Mouse (Mus musculus) CH12.LX (cell line): Measurements from ENCODE around the gene 1500009L16Rik. TPM values are rescaled to one million over a fixed set of nuclear protein-coding genes. Genes with fewer than 3 reads are reported as not detected.

Experiments used
- DNase-seq: peaks from one replicate; pipeline ENCODE4 v3.0.0-alpha.2; 2013; ENCODE audit errors: extremely low read depth
- H3K27ac ChIP-seq: 2 replicates; pipeline ENCODE4 v1.5.1; 2012; ENCODE audit warnings: low read depth, mild to moderate bottlenecking, control low read depth, moderate library complexity; ENCODE audit not compliant: insufficient read depth
- H3K27me3 ChIP-seq: replicated peaks from 2 replicates; pipeline ENCODE3; 2012; ENCODE audit warnings: inconsistent platforms
- H3K36me3 ChIP-seq, 2 experiments: replicated peaks in 1 of 2; 2 replicates each; pipeline versions ENCODE3 to v1.6.1; 2012; ENCODE audit warnings: inconsistent platforms in 1 of 2, low read length in 1 of 2, mild to moderate bottlenecking in 1 of 2, mixed read lengths in 1 of 2, moderate library complexity in 1 of 2; ENCODE audit not compliant: control insufficient read depth in 1 of 2, insufficient read depth in 1 of 2
- H3K4me1 ChIP-seq, 2 experiments: 2 replicates each; pipeline ENCODE4 v1.6.1; 2012; ENCODE audit warnings: inconsistent platforms in 1 of 2, moderate library complexity in 1 of 2; ENCODE audit not compliant: insufficient read depth in 2 of 2, control insufficient read depth in 1 of 2
- H3K4me2 ChIP-seq: 2 replicates; pipeline ENCODE4 v1.6.1; 2012; ENCODE audit warnings: low read depth, mild to moderate bottlenecking, control low read depth; ENCODE audit not compliant: poor library complexity, insufficient read depth, severe bottlenecking
- H3K4me3 ChIP-seq, 3 experiments: fragments of 150-350 bp in 1 of 3; sonication (generic) in 1 of 3; replicated peaks in 1 of 3; 2 replicates each; pipeline versions ENCODE3 to v1.5.1; 2011 to 2012; ENCODE audit warnings: low read depth in 2 of 3, low read length in 2 of 3, mild to moderate bottlenecking in 2 of 3, moderate library complexity in 2 of 3, control low read depth in 1 of 3, improper control_type of control experiment in 1 of 3, inconsistent platforms in 1 of 3, mixed read lengths in 1 of 3; ENCODE audit not compliant: poor library complexity in 1 of 3
- H3K79me2 ChIP-seq: replicated peaks from 2 replicates; pipeline ENCODE4 v1.6.1; 2012; ENCODE audit warnings: mild to moderate bottlenecking, moderate library complexity; ENCODE audit not compliant: control insufficient read depth, poor library complexity, insufficient read depth, severe bottlenecking; ENCODE audit errors: extremely low read depth
- H3K9ac ChIP-seq: 2 replicates; pipeline ENCODE4 v1.6.1; 2012; ENCODE audit warnings: low read depth, mild to moderate bottlenecking, control low read depth, moderate library complexity; ENCODE audit not compliant: insufficient read depth
- H3K9me3 ChIP-seq: replicated peaks from 2 replicates; pipeline ENCODE3; 2012; ENCODE audit warnings: low read length, inconsistent platforms, mixed read lengths
- BHLHE40 ChIP-seq: IDR thresholded peaks from 2 replicates; pipeline ENCODE4 v1.6.1; 2011; ENCODE audit warnings: mild to moderate bottlenecking, low read depth, low read length, improper control_type of control experiment
- CTCF ChIP-seq, 2 experiments: IDR thresholded peaks in 1 of 2; conservative IDR thresholded peaks in 1 of 2; 2 replicates each; pipeline ENCODE4 v1.5.1; 2011 to 2012; ENCODE audit warnings: low read depth in 2 of 2, low read length in 2 of 2, improper control_type of control experiment in 1 of 2, inconsistent platforms in 1 of 2, mild to moderate bottlenecking in 1 of 2, moderate library complexity in 1 of 2
- ELF1 ChIP-seq: IDR thresholded peaks from 2 replicates; pipeline ENCODE4 v1.6.1; 2014; ENCODE audit warnings: low read depth, mild to moderate bottlenecking, inconsistent platforms, low read length, improper control_type of control experiment
- IRF4 ChIP-seq: IDR thresholded peaks from 2 replicates; pipeline ENCODE4 v1.6.1; 2014; ENCODE audit warnings: low read depth, mild to moderate bottlenecking, inconsistent platforms, low read length, improper control_type of control experiment
- KAT2A ChIP-seq: IDR thresholded peaks from 2 replicates; pipeline ENCODE4 v1.6.1; 2012; ENCODE audit warnings: low read length, improper control_type of control experiment, inconsistent platforms; ENCODE audit not compliant: insufficient replicate concordance
- MAX ChIP-seq: IDR thresholded peaks from 2 replicates; pipeline ENCODE4 v1.6.1; 2011; ENCODE audit warnings: low read length, improper control_type of control experiment
- MAZ ChIP-seq: IDR thresholded peaks from 2 replicates; pipeline ENCODE4 v1.6.1; 2012; ENCODE audit warnings: low read depth, mild to moderate bottlenecking, inconsistent platforms, low read length, improper control_type of control experiment, moderate library complexity
- MEF2A ChIP-seq: IDR thresholded peaks from 2 replicates; pipeline ENCODE4 v1.6.1; 2014; ENCODE audit warnings: low read depth, mild to moderate bottlenecking, inconsistent platforms, low read length, improper control_type of control experiment, borderline replicate concordance
- MXI1 ChIP-seq: IDR thresholded peaks from 2 replicates; pipeline ENCODE4 v1.6.1; 2011; ENCODE audit warnings: mild to moderate bottlenecking, low read depth, low read length, improper control_type of control experiment
- MYC ChIP-seq: IDR thresholded peaks from 2 replicates; pipeline ENCODE4 v1.6.1; 2011; ENCODE audit warnings: low read depth, mild to moderate bottlenecking, improper control_type of control experiment, low read length
- NRF1 ChIP-seq: IDR thresholded peaks from 2 replicates; pipeline ENCODE4 v1.6.1; 2014; ENCODE audit warnings: low read depth, mild to moderate bottlenecking, inconsistent platforms, low read length, improper control_type of control experiment, moderate library complexity
- POLR2A ChIP-seq: IDR thresholded peaks from 2 replicates; pipeline ENCODE4 v1.6.1; 2011; ENCODE audit warnings: low read depth, mild to moderate bottlenecking, improper control_type of control experiment, low read length
- POLR2AphosphoS2 ChIP-seq: IDR thresholded peaks from 2 replicates; pipeline ENCODE4 v1.6.1; 2011; ENCODE audit warnings: low read depth, low read length, improper control_type of control experiment
- RAD21 ChIP-seq: IDR thresholded peaks from 2 replicates; pipeline ENCODE4 v1.6.1; 2011; ENCODE audit warnings: low read depth, mild to moderate bottlenecking, low read length, improper control_type of control experiment, moderate library complexity
- SIN3A ChIP-seq: IDR thresholded peaks from 2 replicates; pipeline ENCODE4 v1.6.1; 2012; ENCODE audit warnings: low read length, improper control_type of control experiment, inconsistent platforms
- TCF12 ChIP-seq: IDR thresholded peaks from 2 replicates; pipeline ENCODE4 v1.6.1; 2014; ENCODE audit warnings: low read depth, mild to moderate bottlenecking, inconsistent platforms, low read length, improper control_type of control experiment
- UBTF ChIP-seq: IDR thresholded peaks from 2 replicates; pipeline ENCODE4 v1.6.1; 2012; ENCODE audit warnings: low read depth, mild to moderate bottlenecking, inconsistent platforms, low read length, improper control_type of control experiment, moderate library complexity
- USF1 ChIP-seq: IDR thresholded peaks from 2 replicates; pipeline ENCODE4 v1.6.1; 2014; ENCODE audit warnings: low read depth, mild to moderate bottlenecking, inconsistent platforms, low read length, improper control_type of control experiment
- dilution Hi-C: fragments of 300-500 bp; cut with MboI; formaldehyde crosslinking; loops from 2 replicates; pipeline ENCODE4 v1.14.3; 2020; ENCODE audit warnings: low sequenced_read_pairs; ENCODE audit not compliant: extremely low pct_unique_long_range_greater_than_20kb, extremely low pct_ligation_motif_present
- in situ Hi-C: fragments of 300-500 bp; cut with MboI; formaldehyde crosslinking; loops from 3 replicates; pipeline ENCODE4 v1.14.3; 2019; ENCODE audit warnings: low sequenced_read_pairs, low pct_ligation_motif_present, low pct_unique_long_range_greater_than_20kb, mixed read lengths
- polyA plus RNA-seq: library from polyadenylated mRNA; unstranded; fragments of >175 nt; gene quantifications from 2 replicates; pipeline ENCODE4 v1.2.1, GENCODE M21; 2012; ENCODE audit warnings: low read depth; ENCODE audit not compliant: insufficient read length
- total RNA-seq, 2 experiments: library from RNA; depleted of rRNA; stranded (reverse); fragments of 300-350 nt in 1 of 2; fragments of >200 nt in 1 of 2; gene quantifications; 2 replicates each; pipeline ENCODE4 v1.2.3; 2012 to 2014

The 1500009L16Rik gene
- total and polyA plus RNA-seq, 3 experiments: 0.34 to 1.2 (median 0.89) TPM

DNA sequence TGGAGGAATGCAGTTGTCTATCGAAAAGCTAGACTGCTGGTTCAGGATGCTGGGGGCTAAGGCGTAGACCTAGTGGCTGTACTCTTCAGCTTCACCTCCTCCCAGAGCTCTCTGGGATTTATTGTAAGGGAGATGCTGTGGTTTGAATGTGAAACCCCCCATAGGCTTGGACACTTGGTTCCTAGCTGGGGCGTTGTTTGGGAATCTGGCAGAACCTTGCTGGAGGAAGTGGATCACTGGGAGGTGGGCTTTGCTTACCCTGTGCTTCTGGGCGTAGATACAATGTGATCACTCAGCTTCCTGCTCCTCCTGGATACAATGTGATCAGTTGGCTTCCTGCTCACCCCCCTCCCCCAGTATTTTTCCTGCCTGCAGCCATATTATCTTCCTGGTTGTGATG is 26.4 kb upstream of the 1500009L16Rik start:
- Histone ChIP-seq H3K9me3 (peaks cover 6% of the 10 kb centered on the region), H3K79me2 (no peaks in the 10 kb centered on the region), H3K4me3 (no peak overlapping the region), H3K27me3 (no peaks in the 10 kb centered on the region), H3K4me2 (no peak overlapping the region), H3K9ac (no peak overlapping the region), H3K27ac (no peak overlapping the region), H3K36me3 (no peaks in the 10 kb centered on the region), H3K4me1 (no peaks in the 10 kb centered on the region)
- no peak for DNase-seq
- dilution Hi-C loops: no loop called here
- in situ Hi-C loops: no loop called here
- TF ChIP-seq USF1: no peak

DNA sequence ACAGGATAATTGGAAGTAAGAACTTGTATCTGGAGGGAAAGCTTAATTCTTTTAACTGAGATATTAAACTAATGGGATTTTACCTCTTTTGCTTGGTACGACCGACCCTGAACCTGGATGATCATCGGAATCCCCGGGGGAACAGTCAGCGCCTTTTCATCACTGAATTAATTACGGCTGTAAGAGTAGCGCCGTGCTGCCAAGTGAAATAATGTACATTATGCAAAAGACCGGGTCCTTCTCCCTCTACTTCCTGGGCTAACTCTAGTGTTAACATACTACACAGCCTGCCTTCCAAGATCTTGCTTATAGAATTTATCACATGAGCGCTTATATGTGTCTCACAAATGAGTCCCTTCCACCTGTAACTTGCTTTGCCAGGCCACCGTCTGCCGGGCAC is 16.0 kb upstream of the 1500009L16Rik start:
- H3K27ac ChIP-seq: no peak overlapping the region
- no peaks in the 10 kb centered on the region for H3K27me3 ChIP-seq
- H3K9me3 ChIP-seq: no peaks in the 10 kb centered on the region
- DNase-seq: no peak
- no peaks in the 10 kb centered on the region for H3K79me2 ChIP-seq
- H3K36me3 ChIP-seq: no peaks in the 10 kb centered on the region
- no peak for TF ChIP-seq MXI1
- dilution Hi-C loops: no loop called here
- H3K4me2 ChIP-seq: no peak overlapping the region
- no peaks in the 10 kb centered on the region for H3K4me1 ChIP-seq
- H3K9ac ChIP-seq: no peak overlapping the region
- in situ Hi-C loops: no loop called here
- H3K4me3 ChIP-seq: no peak overlapping the region

DNA sequence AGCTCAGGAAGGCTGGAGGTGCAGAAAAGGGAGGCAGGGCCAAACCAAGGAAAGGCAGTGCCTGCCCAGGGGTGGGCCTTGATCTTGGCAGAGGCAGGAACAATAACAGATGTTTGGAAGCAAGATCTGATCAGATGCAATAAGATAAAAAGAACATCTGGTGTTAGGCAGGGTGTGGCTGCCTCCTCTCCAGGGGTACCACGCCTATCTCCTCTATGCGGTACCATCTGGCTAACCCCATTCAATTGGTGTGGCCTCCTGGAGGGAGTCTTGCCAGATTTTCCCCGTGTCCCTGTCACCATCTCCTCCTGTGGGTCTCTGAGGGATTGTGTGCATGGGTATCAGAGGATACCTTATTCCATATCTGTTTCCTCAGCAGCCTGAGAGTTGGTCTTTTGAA is 12.7 kb upstream of the 1500009L16Rik start:
- dilution Hi-C loops: no loop called here
- no peak overlapping the region for H3K4me3 ChIP-seq

More for the DNA sequence above, 12.7 kb upstream of the 1500009L16Rik start:
- in situ Hi-C loops: no loop called here
- H3K36me3 ChIP-seq: no peaks in the 10 kb centered on the region
- no peak overlapping the region for H3K4me2 ChIP-seq
- no peaks in the 10 kb centered on the region for H3K79me2 ChIP-seq
- H3K9ac ChIP-seq: no peak overlapping the region
- no peak for DNase-seq
- no peaks in the 10 kb centered on the region for H3K4me1 ChIP-seq
- TF ChIP-seq TCF12 (no peak), SIN3A (no peak), ELF1 (no peak), MYC (no peak), RAD21 (no peak), POLR2A (no peak), MEF2A (no peak), KAT2A (no peak), MAZ (no peak), CTCF (conservative IDR thresholded peaks at IDR 0.05 in 1 of 2, IDR thresholded peaks at IDR 0.05 in 1 of 2; ENCODE audit: low read depth in 2 of 2, low read length in 2 of 2) (no peak), BHLHE40 (no peak), POLR2AphosphoS2 (no peak), IRF4 (no peak), MAX (no peak), UBTF (no peak), NRF1 (no peak)
- no peaks in the 10 kb centered on the region for H3K27me3 ChIP-seq
- no peaks in the 10 kb centered on the region for H3K9me3 ChIP-seq
- no peak overlapping the region for H3K27ac ChIP-seq
